Mouse (Mus musculus): ENCODE data around the gene Gm4340. TPM values are rescaled to one million over a fixed set of nuclear protein-coding genes. Genes with fewer than 3 reads are reported as not detected.
"Not testable (repeated sequence)": the region's sequence is repeated elsewhere in the genome, so short reads cannot be mapped to it uniquely, and the experiment has no call there.

Gene Gm4340
- not detected in 2 replicates for polyA plus RNA-seq (2015; fragmentation: Nextera tagmentation; extraction: Ambion mirVana)

DNA sequence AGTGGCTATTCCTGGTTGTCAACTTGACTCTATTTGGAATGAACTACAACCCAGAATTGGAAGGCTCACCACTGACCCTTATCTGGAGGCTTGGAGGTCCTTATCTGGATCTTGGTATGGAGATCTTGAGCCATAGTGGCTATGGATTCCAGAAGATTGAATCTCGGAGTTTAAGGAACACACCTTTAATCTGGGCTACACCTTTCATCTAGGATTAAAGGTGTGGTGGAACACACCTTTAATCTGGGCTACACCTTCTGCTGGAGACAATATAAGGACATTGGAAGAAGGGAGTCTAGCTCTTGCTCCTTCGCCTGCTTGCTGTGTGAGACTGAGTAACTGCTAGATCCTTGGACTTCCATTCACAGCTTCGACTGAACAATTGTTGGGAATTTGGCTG is at the start of gene Gm4340:
Gene Gm4340 (plus strand): TSS at position 301 of the 400 bp plus-strand sequence.
- WGBS (ENCODE audit: insufficient replicate concordance), result no CpG with 5 or more reads among the region's 3 CpGs
- H3K36me3 ChIP-seq (ENCODE audit: control insufficient read depth, insufficient read depth); H3K9ac ChIP-seq (ENCODE audit: low read depth, low read length); H3K4me1 ChIP-seq (ENCODE audit: control insufficient read depth, low read depth, low read length); H3K4me2 ChIP-seq (ENCODE audit: low read depth, low read length); H3K9me3 ChIP-seq (replicated peaks; ENCODE audit: control insufficient read depth, low read length); H3K27me3 ChIP-seq (ENCODE audit: control insufficient read depth, insufficient read depth, low read depth, low read length); H3K4me3 ChIP-seq (ENCODE audit: low read depth, low read length); H3K27ac ChIP-seq (ENCODE audit: low read length); ATAC-seq (ENCODE audit: low read depth): not testable (repeated sequence)

DNA sequence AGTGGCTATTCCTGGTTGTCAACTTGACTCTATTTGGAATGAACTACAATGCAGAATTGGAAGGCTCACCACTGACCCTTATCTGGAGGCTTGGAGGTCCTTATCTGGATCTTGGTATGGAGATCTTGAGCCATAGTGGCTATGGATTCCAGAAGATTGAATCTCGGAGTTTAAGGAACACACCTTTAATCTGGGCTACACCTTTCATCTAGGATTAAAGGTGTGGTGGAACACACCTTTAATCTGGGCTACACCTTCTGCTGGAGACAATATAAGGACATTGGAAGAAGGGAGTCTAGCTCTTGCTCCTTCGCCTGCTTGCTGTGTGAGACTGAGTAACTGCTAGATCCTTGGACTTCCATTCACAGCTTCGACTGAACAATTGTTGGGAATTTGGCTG is 42.6 kb upstream of the Gm4340 start, which contains the start of gene Gm6763:
Gene Gm6763 (plus strand): TSS at position 301 of the 400 bp plus-strand sequence.
- not testable (repeated sequence) for H3K9ac ChIP-seq (ENCODE audit: low read depth, low read length); H3K9me3 ChIP-seq (replicated peaks; ENCODE audit: control insufficient read depth, low read length); H3K4me3 ChIP-seq (ENCODE audit: low read depth, low read length); ATAC-seq (ENCODE audit: low read depth); H3K4me1 ChIP-seq (ENCODE audit: control insufficient read depth, low read depth, low read length); H3K36me3 ChIP-seq (ENCODE audit: control insufficient read depth, insufficient read depth); H3K27ac ChIP-seq (ENCODE audit: low read length); H3K4me2 ChIP-seq (ENCODE audit: low read depth, low read length); H3K27me3 ChIP-seq (ENCODE audit: control insufficient read depth, insufficient read depth, low read depth, low read length)
- WGBS (ENCODE audit: insufficient replicate concordance), result no CpG with 5 or more reads among the region's 3 CpGs

DNA sequence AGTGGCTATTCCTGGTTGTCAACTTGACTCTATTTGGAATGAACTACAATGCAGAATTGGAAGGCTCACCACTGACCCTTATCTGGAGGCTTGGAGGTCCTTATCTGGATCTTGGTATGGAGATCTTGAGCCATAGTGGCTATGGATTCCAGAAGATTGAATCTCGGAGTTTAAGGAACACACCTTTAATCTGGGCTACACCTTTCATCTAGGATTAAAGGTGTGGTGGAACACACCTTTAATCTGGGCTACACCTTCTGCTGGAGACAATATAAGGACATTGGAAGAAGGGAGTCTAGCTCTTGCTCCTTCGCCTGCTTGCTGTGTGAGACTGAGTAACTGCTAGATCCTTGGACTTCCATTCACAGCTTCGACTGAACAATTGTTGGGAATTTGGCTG is 34.1 kb upstream of the Gm4340 start, which contains the start of gene Gm8764:
Gene Gm8764 (plus strand): TSS at position 301 of the 400 bp plus-strand sequence.
- H3K4me3 ChIP-seq (ENCODE audit: low read depth, low read length); H3K9me3 ChIP-seq (replicated peaks; ENCODE audit: control insufficient read depth, low read length); H3K9ac ChIP-seq (ENCODE audit: low read depth, low read length); H3K4me1 ChIP-seq (ENCODE audit: control insufficient read depth, low read depth, low read length); H3K4me2 ChIP-seq (ENCODE audit: low read depth, low read length); H3K27ac ChIP-seq (ENCODE audit: low read length); H3K27me3 ChIP-seq (ENCODE audit: control insufficient read depth, insufficient read depth, low read depth, low read length); H3K36me3 ChIP-seq (ENCODE audit: control insufficient read depth, insufficient read depth); ATAC-seq (ENCODE audit: low read depth): not testable (repeated sequence)
- no CpG with 5 or more reads among the region's 3 CpGs for WGBS (ENCODE audit: insufficient replicate concordance)

DNA sequence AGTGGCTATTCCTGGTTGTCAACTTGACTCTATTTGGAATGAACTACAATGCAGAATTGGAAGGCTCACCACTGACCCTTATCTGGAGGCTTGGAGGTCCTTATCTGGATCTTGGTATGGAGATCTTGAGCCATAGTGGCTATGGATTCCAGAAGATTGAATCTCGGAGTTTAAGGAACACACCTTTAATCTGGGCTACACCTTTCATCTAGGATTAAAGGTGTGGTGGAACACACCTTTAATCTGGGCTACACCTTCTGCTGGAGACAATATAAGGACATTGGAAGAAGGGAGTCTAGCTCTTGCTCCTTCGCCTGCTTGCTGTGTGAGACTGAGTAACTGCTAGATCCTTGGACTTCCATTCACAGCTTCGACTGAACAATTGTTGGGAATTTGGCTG is 25.6 kb upstream of the Gm4340 start, which contains the start of gene Gm21304:
Gene Gm21304 (plus strand): TSS at position 301 of the 400 bp plus-strand sequence.
- ATAC-seq (ENCODE audit: low read depth); H3K4me2 ChIP-seq (ENCODE audit: low read depth, low read length); H3K4me1 ChIP-seq (ENCODE audit: control insufficient read depth, low read depth, low read length); H3K4me3 ChIP-seq (ENCODE audit: low read depth, low read length); H3K9ac ChIP-seq (ENCODE audit: low read depth, low read length); H3K36me3 ChIP-seq (ENCODE audit: control insufficient read depth, insufficient read depth); H3K27me3 ChIP-seq (ENCODE audit: control insufficient read depth, insufficient read depth, low read depth, low read length); H3K27ac ChIP-seq (ENCODE audit: low read length); H3K9me3 ChIP-seq (replicated peaks; ENCODE audit: control insufficient read depth, low read length): not testable (repeated sequence)
- no CpG with 5 or more reads among the region's 3 CpGs for WGBS (ENCODE audit: insufficient replicate concordance)

DNA sequence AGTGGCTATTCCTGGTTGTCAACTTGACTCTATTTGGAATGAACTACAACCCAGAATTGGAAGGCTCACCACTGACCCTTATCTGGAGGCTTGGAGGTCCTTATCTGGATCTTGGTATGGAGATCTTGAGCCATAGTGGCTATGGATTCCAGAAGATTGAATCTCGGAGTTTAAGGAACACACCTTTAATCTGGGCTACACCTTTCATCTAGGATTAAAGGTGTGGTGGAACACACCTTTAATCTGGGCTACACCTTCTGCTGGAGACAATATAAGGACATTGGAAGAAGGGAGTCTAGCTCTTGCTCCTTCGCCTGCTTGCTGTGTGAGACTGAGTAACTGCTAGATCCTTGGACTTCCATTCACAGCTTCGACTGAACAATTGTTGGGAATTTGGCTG is 17.1 kb upstream of the Gm4340 start, which contains the start of gene Gm21312:
Gene Gm21312 (plus strand): TSS at position 301 of the 400 bp plus-strand sequence.
- not testable (repeated sequence) for H3K27ac ChIP-seq (ENCODE audit: low read length); H3K27me3 ChIP-seq (ENCODE audit: control insufficient read depth, insufficient read depth, low read depth, low read length); H3K9ac ChIP-seq (ENCODE audit: low read depth, low read length); ATAC-seq (ENCODE audit: low read depth); H3K9me3 ChIP-seq (replicated peaks; ENCODE audit: control insufficient read depth, low read length); H3K4me3 ChIP-seq (ENCODE audit: low read depth, low read length); H3K36me3 ChIP-seq (ENCODE audit: control insufficient read depth, insufficient read depth); H3K4me1 ChIP-seq (ENCODE audit: control insufficient read depth, low read depth, low read length); H3K4me2 ChIP-seq (ENCODE audit: low read depth, low read length)
- WGBS (ENCODE audit: insufficient replicate concordance), result no CpG with 5 or more reads among the region's 3 CpGs

DNA sequence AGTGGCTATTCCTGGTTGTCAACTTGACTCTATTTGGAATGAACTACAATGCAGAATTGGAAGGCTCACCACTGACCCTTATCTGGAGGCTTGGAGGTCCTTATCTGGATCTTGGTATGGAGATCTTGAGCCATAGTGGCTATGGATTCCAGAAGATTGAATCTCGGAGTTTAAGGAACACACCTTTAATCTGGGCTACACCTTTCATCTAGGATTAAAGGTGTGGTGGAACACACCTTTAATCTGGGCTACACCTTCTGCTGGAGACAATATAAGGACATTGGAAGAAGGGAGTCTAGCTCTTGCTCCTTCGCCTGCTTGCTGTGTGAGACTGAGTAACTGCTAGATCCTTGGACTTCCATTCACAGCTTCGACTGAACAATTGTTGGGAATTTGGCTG is 8.6 kb upstream of the Gm4340 start, which contains the start of gene Gm20765:
Gene Gm20765 (plus strand): TSS at position 301 of the 400 bp plus-strand sequence.
- not testable (repeated sequence) for H3K4me1 ChIP-seq (ENCODE audit: control insufficient read depth, low read depth, low read length); ATAC-seq (ENCODE audit: low read depth); H3K27me3 ChIP-seq (ENCODE audit: control insufficient read depth, insufficient read depth, low read depth, low read length); H3K27ac ChIP-seq (ENCODE audit: low read length); H3K4me2 ChIP-seq (ENCODE audit: low read depth, low read length); H3K4me3 ChIP-seq (ENCODE audit: low read depth, low read length); H3K9ac ChIP-seq (ENCODE audit: low read depth, low read length); H3K9me3 ChIP-seq (replicated peaks; ENCODE audit: control insufficient read depth, low read length); H3K36me3 ChIP-seq (ENCODE audit: control insufficient read depth, insufficient read depth)
- no CpG with 5 or more reads among the region's 3 CpGs for WGBS (ENCODE audit: insufficient replicate concordance)

DNA sequence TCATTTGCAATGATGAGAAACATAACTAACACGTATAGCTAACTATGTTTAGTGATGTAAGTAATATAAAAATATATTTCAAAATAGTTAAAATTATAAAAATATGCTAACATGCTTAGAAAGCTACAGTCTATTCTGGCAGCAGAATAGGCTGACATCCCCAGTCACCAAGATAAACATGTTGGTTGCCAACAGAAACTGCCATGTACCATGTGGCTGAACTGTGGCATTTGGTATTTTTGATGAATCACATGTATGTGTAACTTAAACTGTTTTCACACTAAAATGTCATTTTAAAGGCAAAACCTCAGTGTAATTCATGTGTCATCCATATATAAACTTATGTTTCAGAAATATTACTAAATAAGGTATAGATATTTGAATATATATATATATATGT is 15.8 kb downstream of the Gm4340 start:
- Histone ChIP-seq H3K4me3 (ENCODE audit: low read depth, low read length) (no peak overlapping the region), H3K4me2 (ENCODE audit: low read depth, low read length) (no peak overlapping the region), H3K9ac (ENCODE audit: low read depth, low read length) (no peak overlapping the region), H3K36me3 (ENCODE audit: control insufficient read depth, insufficient read depth) (no peaks in the 10 kb centered on the region), H3K27me3 (ENCODE audit: control insufficient read depth, insufficient read depth, low read depth, low read length) (no peaks in the 10 kb centered on the region), H3K4me1 (ENCODE audit: control insufficient read depth, low read depth, low read length) (no peaks in the 10 kb centered on the region), H3K9me3 (replicated peaks; ENCODE audit: control insufficient read depth, low read length) (no peaks in the 10 kb centered on the region), H3K27ac (ENCODE audit: low read length) (no peak overlapping the region)
- 68% methylated on average over 1 of the region's 1 CpGs for WGBS (ENCODE audit: insufficient replicate concordance)
- ATAC-seq (ENCODE audit: low read depth), result no peak

DNA sequence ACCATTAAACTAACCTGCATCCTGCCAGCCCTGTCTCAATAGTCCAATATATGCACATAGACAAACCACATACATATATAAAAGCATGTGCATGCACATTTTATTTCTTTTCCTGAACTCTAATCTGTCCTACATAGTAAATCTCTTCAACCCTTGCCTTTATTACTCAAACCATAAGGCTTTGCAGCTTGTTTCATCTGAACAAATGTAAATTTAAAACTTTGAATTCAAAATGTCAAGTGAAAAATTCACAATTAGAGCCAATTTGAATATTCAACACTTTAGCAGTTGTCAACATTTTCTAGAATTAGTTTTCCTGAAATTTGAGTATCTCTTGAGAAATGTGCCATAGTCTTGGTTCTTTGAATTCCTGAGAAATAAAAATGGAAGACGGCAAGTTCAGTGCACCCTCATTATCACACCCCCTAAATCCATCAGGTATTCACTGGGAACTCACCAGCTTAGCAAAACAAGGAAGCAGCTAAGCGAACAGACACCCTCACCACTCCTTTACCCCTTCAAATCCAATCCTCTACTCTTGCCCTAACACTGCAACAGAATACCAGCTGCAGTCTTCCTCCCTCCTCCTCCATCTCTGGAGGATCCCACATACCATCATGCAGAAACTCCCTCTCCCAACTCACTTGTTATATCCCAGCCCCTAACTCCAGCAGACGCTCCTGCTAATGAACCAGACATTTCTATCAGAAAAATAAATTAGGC is 16.6 kb downstream of the Gm4340 start:
- Histone ChIP-seq H3K36me3 (ENCODE audit: control insufficient read depth, insufficient read depth) (no peaks in the 10 kb centered on the region), H3K27me3 (ENCODE audit: control insufficient read depth, insufficient read depth, low read depth, low read length) (no peaks in the 10 kb centered on the region), H3K9me3 (replicated peaks; ENCODE audit: control insufficient read depth, low read length) (no peaks in the 10 kb centered on the region), H3K27ac (ENCODE audit: low read length) (no peak overlapping the region), H3K4me1 (ENCODE audit: control insufficient read depth, low read depth, low read length) (no peaks in the 10 kb centered on the region), H3K9ac (ENCODE audit: low read depth, low read length) (no peak overlapping the region), H3K4me3 (ENCODE audit: low read depth, low read length) (no peak overlapping the region), H3K4me2 (ENCODE audit: low read depth, low read length) (no peak overlapping the region)
- no peak for ATAC-seq (ENCODE audit: low read depth)
- 47% methylated on average over 3 of the region's 3 CpGs for WGBS (ENCODE audit: insufficient replicate concordance)

DNA sequence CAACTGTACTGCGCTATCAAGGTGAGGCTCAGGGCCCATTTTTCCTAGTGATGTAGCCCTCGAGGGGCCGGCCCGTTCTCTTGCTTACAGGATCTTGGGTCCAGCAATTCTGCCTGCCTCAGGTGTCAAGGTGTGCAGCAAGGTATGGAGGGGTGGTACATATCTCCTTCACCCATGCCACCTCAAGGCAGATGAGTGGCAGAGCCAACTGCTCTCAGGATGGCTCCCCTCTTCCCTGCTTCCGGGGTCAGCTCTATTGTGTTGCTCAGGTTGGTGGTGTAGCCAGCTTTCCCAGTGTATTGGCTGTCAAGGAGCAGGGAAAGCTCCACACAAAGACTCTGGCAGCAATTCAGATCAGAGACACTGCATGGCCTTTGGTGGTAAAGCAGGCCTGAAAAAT is 20.7 kb downstream of the Gm4340 start:
- Histone ChIP-seq H3K27ac (ENCODE audit: low read length) (no peak overlapping the region), H3K4me1 (ENCODE audit: control insufficient read depth, low read depth, low read length) (no peaks in the 10 kb centered on the region), H3K9ac (ENCODE audit: low read depth, low read length) (no peak overlapping the region), H3K36me3 (ENCODE audit: control insufficient read depth, insufficient read depth) (no peaks in the 10 kb centered on the region), H3K4me3 (ENCODE audit: low read depth, low read length) (no peak overlapping the region), H3K9me3 (replicated peaks; ENCODE audit: control insufficient read depth, low read length) (no peaks in the 10 kb centered on the region), H3K27me3 (ENCODE audit: control insufficient read depth, insufficient read depth, low read depth, low read length) (no peaks in the 10 kb centered on the region), H3K4me2 (ENCODE audit: low read depth, low read length) (no peak overlapping the region)
- no peak for ATAC-seq (ENCODE audit: low read depth)
- 74% methylated on average over 5 of the region's 5 CpGs for WGBS (ENCODE audit: insufficient replicate concordance)

Data from liver, embryonic 16.5 days (tissue).